Mouse (Mus musculus) left cerebral cortex, adult 9 months (tissue): ENCODE data around the gene Hamp2.

ENCODE experiments used
- DNase-seq, 2 experiments: peaks; one replicate each; pipeline ENCODE4 v3.0.0; 2022; ENCODE audit warnings: low spot score in 2 of 2

Gene Hamp2

GRCm38 (mm10) chr7:30892515-30892914 is 32.0 kb downstream of the Hamp2 start:
- no peak for DNase-seq

- no peak for DNase-seq
Observed at GRCm38 (mm10) chr7:30891746-30892145, 32.7 kb downstream of the Hamp2 start.

- no peak for DNase-seq
Observed at GRCm38 (mm10) chr7:30890681-30891080, 33.8 kb downstream of the Hamp2 start.

GRCm38 (mm10) chr7:30888786-30889185 is 35.7 kb downstream of the Hamp2 start:
- no peak for DNase-seq

- no peak for DNase-seq
Observed at GRCm38 (mm10) chr7:30887568-30888188, 36.8 kb downstream of the Hamp2 start.

GRCm38 (mm10) chr7:30886852-30887251 is 37.6 kb downstream of the Hamp2 start:
- DNase-seq: no peak

GRCm38 (mm10) chr7:30884047-30884446 is 40.4 kb downstream of the Hamp2 start:
- no peak for DNase-seq

GRCm38 (mm10) chr7:30881367-30881766 is 43.1 kb downstream of the Hamp2 start:
- no peak for DNase-seq

GRCm38 (mm10) chr7:30880176-30880575 is 44.3 kb downstream of the Hamp2 start, which contains the start of gene Cd22:
Gene Cd22, minus strand, starts transcription at chr7:30880342.
- no peak for DNase-seq

GRCm38 (mm10) chr7:30878950-30879349 is 45.5 kb downstream of the Hamp2 start:
- DNase-seq: no peak

GRCm38 (mm10) chr7:30873083-30873482 is 51.4 kb downstream of the Hamp2 start:
- DNase-seq: peak in 1 of 2 experiments; percentile 73
